Mouse (Mus musculus) lung, postnatal 0 days (tissue): ENCODE results near the gene BC030867.

ENCODE experiments used
- CTCF ChIP-seq: IDR thresholded peaks from 2 replicates; pipeline ENCODE4 v1.5.1; 2016; ENCODE audit warnings: antibody characterized with exemption, mild to moderate bottlenecking
- EP300 ChIP-seq: IDR thresholded peaks from 2 replicates; pipeline ENCODE4 v1.6.1; 2016; ENCODE audit warnings: antibody characterized with exemption, mild to moderate bottlenecking, control low read depth

DNA sequence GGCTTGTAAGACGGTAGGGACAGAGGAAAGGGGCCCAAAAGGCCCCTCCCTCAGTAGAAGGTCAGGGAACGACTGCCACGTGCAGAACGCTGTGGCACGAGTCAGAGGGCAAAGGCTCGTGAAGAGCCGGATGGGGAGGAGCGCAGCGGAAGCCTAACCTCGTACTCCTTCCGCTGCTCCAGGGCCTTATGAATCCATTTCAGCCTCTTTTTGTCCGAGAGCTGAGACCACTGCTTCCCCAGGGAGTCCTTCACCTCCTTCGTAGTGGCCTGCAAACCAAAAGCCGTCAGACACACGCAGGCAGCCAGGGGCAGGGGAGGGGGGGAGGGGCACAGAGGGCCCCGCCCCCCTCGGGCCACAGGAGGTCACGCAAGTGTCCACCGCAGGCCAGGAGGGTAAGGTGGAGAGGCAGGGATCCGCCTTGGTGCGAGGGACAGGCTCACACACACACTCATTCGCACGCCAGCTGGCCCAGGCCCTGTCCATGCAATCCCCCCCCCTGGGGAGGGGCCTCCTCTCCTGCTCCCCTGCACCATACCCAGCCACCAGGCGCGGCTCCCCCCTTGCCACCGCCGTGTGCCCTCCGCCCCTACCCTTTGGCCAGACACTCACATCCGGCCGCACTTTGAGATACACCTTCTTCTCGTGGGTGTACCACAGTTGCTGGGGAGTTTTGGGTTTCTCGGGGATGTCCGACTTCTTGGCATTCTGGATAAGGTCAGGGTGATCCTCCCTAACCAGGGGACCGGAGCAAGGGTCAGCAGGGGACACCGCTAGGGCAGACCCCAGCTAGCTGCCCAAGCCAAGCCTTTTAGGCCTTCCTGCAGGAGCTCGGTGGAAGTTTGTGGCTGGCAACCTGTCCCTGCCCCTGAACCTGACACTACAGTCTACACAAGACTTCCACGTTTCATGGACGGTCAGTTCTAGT lies 62.4 kb downstream of the BC030867 start:
- TF ChIP-seq CTCF = no peak
- TF ChIP-seq EP300 = no peak
